Mouse (Mus musculus): Measurements from ENCODE around the gene Mmel1. TPM values are rescaled to one million over a fixed set of nuclear protein-coding genes. Genes with fewer than 3 reads are reported as not detected.

The Mmel1 gene
- polyA plus RNA-seq, 1 experiment from 2014 or later, result 0.22 TPM

- ATAC-seq (ENCODE audit: insufficient number of reproducible peaks, insufficient read depth, low FRiP score, low read depth), result no peak
- H3K27me3 ChIP-seq (ENCODE audit: control insufficient read depth, insufficient read depth, low read length), result peaks cover 6% of the 10 kb centered on the region; the same call in 1 of the 2 replicates
- no peak overlapping the region for H3K27ac ChIP-seq (replicated peaks in 1 of 2; ENCODE audit: control insufficient read depth in 1 of 2, insufficient read depth in 1 of 2, low read depth in 2 of 2, low read length in 2 of 2)
- no peaks in the 10 kb centered on the region for H3K36me3 ChIP-seq (ENCODE audit: control insufficient read depth, insufficient read depth, low read length)
- no peak overlapping the region for H3K9ac ChIP-seq (ENCODE audit: low read length)
- peaks cover 0 to 3% of the 10 kb centered on the region in 2 experiments; a peak in 2 of 4 replicates for H3K4me1 ChIP-seq (ENCODE audit: control insufficient read depth in 2 of 2, insufficient read depth in 2 of 2, low read length in 2 of 2)
- H3K4me2 ChIP-seq (ENCODE audit: low read length), result no peak overlapping the region
- WGBS, result 39% methylated on average over 13 of the region's 13 CpGs
- no peak overlapping the region for H3K4me3 ChIP-seq (ENCODE audit: control insufficient read depth in 1 of 2, insufficient read depth in 1 of 2, low read depth in 1 of 2, low read length in 2 of 2)
- no peaks in the 10 kb centered on the region for H3K9me3 ChIP-seq (ENCODE audit: control insufficient read depth, low read length)
Measured at GRCm38 (mm10) chr4:154933306-154933907, 64.0 kb downstream of the Mmel1 start.

- ATAC-seq (ENCODE audit: insufficient number of reproducible peaks, insufficient read depth, low FRiP score, low read depth), result no peak
- WGBS, result 78% methylated on average over 2 of the region's 2 CpGs
Measured at GRCm38 (mm10) chr4:154934800-154935199, 65.4 kb downstream of the Mmel1 start.

GRCm38 (mm10) chr4:154935788-154936187, 66.4 kb downstream of the Mmel1 start:
- no peaks in the 10 kb centered on the region for H3K9me3 ChIP-seq (ENCODE audit: control insufficient read depth, low read length)
- H3K36me3 ChIP-seq (ENCODE audit: control insufficient read depth, insufficient read depth, low read length), result no peaks in the 10 kb centered on the region
- H3K9ac ChIP-seq (ENCODE audit: low read length), result no peak overlapping the region
- no peak overlapping the region for H3K4me3 ChIP-seq (ENCODE audit: control insufficient read depth in 1 of 2, insufficient read depth in 1 of 2, low read depth in 1 of 2, low read length in 2 of 2)
- H3K4me1 ChIP-seq (ENCODE audit: control insufficient read depth in 2 of 2, insufficient read depth in 2 of 2, low read length in 2 of 2), result no peaks in the 10 kb centered on the region
- peaks cover 6% of the 10 kb centered on the region; the same call in 1 of the 2 replicates for H3K27me3 ChIP-seq (ENCODE audit: control insufficient read depth, insufficient read depth, low read length)
- ATAC-seq (ENCODE audit: insufficient number of reproducible peaks, insufficient read depth, low FRiP score, low read depth), result no peak
- 73% methylated on average over 7 of the region's 7 CpGs for WGBS
- no peak overlapping the region for H3K27ac ChIP-seq (replicated peaks in 1 of 2; ENCODE audit: control insufficient read depth in 1 of 2, insufficient read depth in 1 of 2, low read depth in 2 of 2, low read length in 2 of 2)
- H3K4me2 ChIP-seq (ENCODE audit: low read length), result no peak overlapping the region

More at GRCm38 (mm10) chr4:154934800-154935199, 65.4 kb downstream of the Mmel1 start:
- Histone ChIP-seq H3K9ac (ENCODE audit: low read length) (no peak overlapping the region), H3K4me3 (ENCODE audit: control insufficient read depth in 1 of 2, insufficient read depth in 1 of 2, low read depth in 1 of 2, low read length in 2 of 2) (no peak overlapping the region), H3K9me3 (ENCODE audit: control insufficient read depth, low read length) (no peaks in the 10 kb centered on the region), H3K27me3 (ENCODE audit: control insufficient read depth, insufficient read depth, low read length) (peaks cover 6% of the 10 kb centered on the region; the same call in 1 of the 2 replicates), H3K27ac (replicated peaks in 1 of 2; ENCODE audit: control insufficient read depth in 1 of 2, insufficient read depth in 1 of 2, low read depth in 2 of 2, low read length in 2 of 2) (no peak overlapping the region), H3K4me2 (ENCODE audit: low read length) (no peak overlapping the region), H3K4me1 (ENCODE audit: control insufficient read depth in 2 of 2, insufficient read depth in 2 of 2, low read length in 2 of 2) (no peaks in the 10 kb centered on the region), H3K36me3 (ENCODE audit: control insufficient read depth, insufficient read depth, low read length) (no peaks in the 10 kb centered on the region)

GRCm38 (mm10) chr4:154936542-154937255, 67.3 kb downstream of the Mmel1 start:
- 49% methylated on average over 8 of the region's 8 CpGs for WGBS
- Histone ChIP-seq H3K36me3 (ENCODE audit: control insufficient read depth, insufficient read depth, low read length) (no peaks in the 10 kb centered on the region), H3K4me2 (ENCODE audit: low read length) (no peak overlapping the region), H3K27ac (replicated peaks in 1 of 2; ENCODE audit: control insufficient read depth in 1 of 2, insufficient read depth in 1 of 2, low read depth in 2 of 2, low read length in 2 of 2) (no peak overlapping the region), H3K9me3 (ENCODE audit: control insufficient read depth, low read length) (no peaks in the 10 kb centered on the region), H3K27me3 (ENCODE audit: control insufficient read depth, insufficient read depth, low read length) (peaks cover 6% of the 10 kb centered on the region; the same call in 1 of the 2 replicates), H3K4me1 (ENCODE audit: control insufficient read depth in 2 of 2, insufficient read depth in 2 of 2, low read length in 2 of 2) (no peaks in the 10 kb centered on the region), H3K9ac (ENCODE audit: low read length) (no peak overlapping the region), H3K4me3 (ENCODE audit: control insufficient read depth in 1 of 2, insufficient read depth in 1 of 2, low read depth in 1 of 2, low read length in 2 of 2) (no peak overlapping the region)
- ATAC-seq (ENCODE audit: insufficient number of reproducible peaks, insufficient read depth, low FRiP score, low read depth), result no peak

GRCm38 (mm10) chr4:154937746-154938145, 68.4 kb downstream of the Mmel1 start:
- peaks cover 6% of the 10 kb centered on the region; the same call in 1 of the 2 replicates for H3K27me3 ChIP-seq (ENCODE audit: control insufficient read depth, insufficient read depth, low read length)
- no peaks in the 10 kb centered on the region for H3K9me3 ChIP-seq (ENCODE audit: control insufficient read depth, low read length)
- H3K4me3 ChIP-seq (ENCODE audit: control insufficient read depth in 1 of 2, insufficient read depth in 1 of 2, low read depth in 1 of 2, low read length in 2 of 2), result no peak overlapping the region
- H3K36me3 ChIP-seq (ENCODE audit: control insufficient read depth, insufficient read depth, low read length), result no peaks in the 10 kb centered on the region
- 54% methylated on average over 1 of the region's 1 CpGs for WGBS
- H3K9ac ChIP-seq (ENCODE audit: low read length), result no peak overlapping the region
- ATAC-seq (ENCODE audit: insufficient number of reproducible peaks, insufficient read depth, low FRiP score, low read depth), result no peak
- no peaks in the 10 kb centered on the region for H3K4me1 ChIP-seq (ENCODE audit: control insufficient read depth in 2 of 2, insufficient read depth in 2 of 2, low read length in 2 of 2)
- H3K27ac ChIP-seq (replicated peaks in 1 of 2; ENCODE audit: control insufficient read depth in 1 of 2, insufficient read depth in 1 of 2, low read depth in 2 of 2, low read length in 2 of 2), result no peak overlapping the region
- no peak overlapping the region for H3K4me2 ChIP-seq (ENCODE audit: low read length)

- H3K9ac ChIP-seq (ENCODE audit: low read length), result no peak overlapping the region
- H3K4me3 ChIP-seq (ENCODE audit: control insufficient read depth in 1 of 2, insufficient read depth in 1 of 2, low read depth in 1 of 2, low read length in 2 of 2), result no peak overlapping the region
- H3K4me2 ChIP-seq (ENCODE audit: low read length), result no peak overlapping the region
- 81% methylated on average over 2 of the region's 2 CpGs for WGBS
- ATAC-seq (ENCODE audit: insufficient number of reproducible peaks, insufficient read depth, low FRiP score, low read depth), result no peak
- H3K36me3 ChIP-seq (ENCODE audit: control insufficient read depth, insufficient read depth, low read length), result no peaks in the 10 kb centered on the region
- H3K27ac ChIP-seq (replicated peaks in 1 of 2; ENCODE audit: control insufficient read depth in 1 of 2, insufficient read depth in 1 of 2, low read depth in 2 of 2, low read length in 2 of 2), result no peak overlapping the region
- no peaks in the 10 kb centered on the region for H3K27me3 ChIP-seq (ENCODE audit: control insufficient read depth, insufficient read depth, low read length)
- no peaks in the 10 kb centered on the region for H3K9me3 ChIP-seq (ENCODE audit: control insufficient read depth, low read length)
- H3K4me1 ChIP-seq (ENCODE audit: control insufficient read depth in 2 of 2, insufficient read depth in 2 of 2, low read length in 2 of 2), result no peaks in the 10 kb centered on the region
Measured at GRCm38 (mm10) chr4:154940156-154940555, 70.8 kb downstream of the Mmel1 start.

- H3K4me1 ChIP-seq (ENCODE audit: control insufficient read depth in 2 of 2, insufficient read depth in 2 of 2, low read length in 2 of 2), result peaks cover 3 to 5% of the 10 kb centered on the region in 2 experiments; a peak in 1 of 4 replicates
- H3K27ac ChIP-seq (replicated peaks in 1 of 2; ENCODE audit: control insufficient read depth in 1 of 2, insufficient read depth in 1 of 2, low read depth in 2 of 2, low read length in 2 of 2), result no peak overlapping the region
- H3K4me3 ChIP-seq (ENCODE audit: control insufficient read depth in 1 of 2, insufficient read depth in 1 of 2, low read depth in 1 of 2, low read length in 2 of 2), result no peak overlapping the region
- H3K4me2 ChIP-seq (ENCODE audit: low read length), result no peak overlapping the region
- H3K9me3 ChIP-seq (ENCODE audit: control insufficient read depth, low read length), result no peaks in the 10 kb centered on the region
- H3K36me3 ChIP-seq (ENCODE audit: control insufficient read depth, insufficient read depth, low read length), result no peaks in the 10 kb centered on the region
- no peak overlapping the region for H3K9ac ChIP-seq (ENCODE audit: low read length)
- 82% methylated on average over 5 of the region's 5 CpGs for WGBS
- no peak for ATAC-seq (ENCODE audit: insufficient number of reproducible peaks, insufficient read depth, low FRiP score, low read depth)
- H3K27me3 ChIP-seq (ENCODE audit: control insufficient read depth, insufficient read depth, low read length), result no peaks in the 10 kb centered on the region
Measured at GRCm38 (mm10) chr4:154941831-154942230, 72.4 kb downstream of the Mmel1 start.
